Mouse (Mus musculus) brain, adult 10 weeks (tissue): ENCODE measurements around the gene Themis. TPM values are rescaled to one million over a fixed set of nuclear protein-coding genes. Genes with fewer than 3 reads are reported as not detected.

Source experiments
- polyA plus RNA-seq: library from polyadenylated mRNA; stranded (reverse); fragments of 350-450 nt; fragmentation: Illumina TruSeq; extraction: RNeasy Lipid Tissue Mini Kit (QIAGEN cat#74804); gene quantifications from one replicate; pipeline ENCODE4 v1.2.3, GENCODE M21; 2015; ENCODE audit warnings: low read depth, low replicate concordance

Gene Themis
- polyA plus RNA-seq = not detected

GRCm38 (mm10) chr10:28668261-28668660, at the start of gene Themis:
Themis (plus strand) TSS chr10:28668360.

